Mouse (Mus musculus) hindbrain, embryonic 16.5 days (tissue): ENCODE results near the gene Gm4181. TPM values are rescaled to one million over a fixed set of nuclear protein-coding genes. Genes with fewer than 3 reads are reported as not detected.
"Not testable (repeated sequence)": the region's sequence is repeated elsewhere in the genome, so short reads cannot be mapped to it uniquely, and the experiment has no call there.

ENCODE experiments used
- ATAC-seq: fragments of 200-750 bp; cut with Nextera tagmentation; 2 replicates; pipeline ENCODE4 v1.8.0; 2017; ENCODE audit warnings: moderate TSS enrichment, moderate library complexity
- H3K27ac ChIP-seq: fragments of 300-500 bp; sonication (generic); 2 replicates; pipeline ENCODE4 v1.5.1; 2014; ENCODE audit warnings: low read depth, mild to moderate bottlenecking, control low read depth, low read length, moderate library complexity
- H3K27me3 ChIP-seq: fragments of 300-500 bp; sonication (generic); replicated peaks from 2 replicates; pipeline ENCODE4 v1.6.1; 2014; ENCODE audit warnings: low read length; ENCODE audit not compliant: control insufficient read depth, insufficient read depth
- H3K36me3 ChIP-seq: fragments of 300-500 bp; sonication (generic); 2 replicates; pipeline ENCODE4 v1.6.1; 2014; ENCODE audit warnings: mild to moderate bottlenecking, low read length, moderate library complexity, mixed read lengths; ENCODE audit not compliant: control insufficient read depth, insufficient read depth
- H3K4me1 ChIP-seq: fragments of 300-500 bp; sonication (generic); 2 replicates; pipeline ENCODE4 v1.6.1; 2014; ENCODE audit warnings: low read depth, low read length; ENCODE audit not compliant: control insufficient read depth, insufficient read depth
- H3K4me2 ChIP-seq: fragments of 300-500 bp; sonication (generic); 2 replicates; pipeline ENCODE4 v1.6.1; 2014; ENCODE audit warnings: mild to moderate bottlenecking, low read length, control low read depth, moderate library complexity
- H3K4me3 ChIP-seq: fragments of 300-500 bp; sonication (generic); 2 replicates; pipeline ENCODE4 v1.5.1; 2014; ENCODE audit warnings: mild to moderate bottlenecking, low read length, control low read depth, moderate library complexity
- H3K9ac ChIP-seq: fragments of 300-500 bp; sonication (generic); 2 replicates; pipeline ENCODE4 v1.6.1; 2014; ENCODE audit warnings: low read depth, mild to moderate bottlenecking, control low read depth, low read length, moderate library complexity
- H3K9me3 ChIP-seq: fragments of 300-500 bp; sonication (generic); 2 replicates; pipeline ENCODE4 v1.6.1; 2014; ENCODE audit warnings: mild to moderate bottlenecking, low read length, moderate library complexity; ENCODE audit not compliant: control insufficient read depth
- WGBS: fragments of 180-500 bp; shearing (Covaris S2); extraction: QIAGEN DNeasy Blood & Tissue Kit; methylation state at CpG from one replicate; pipeline ENCODE4 v1.1.7; 2014; 5-methylcytosine and 5-hydroxymethylcytosine counted together
- polyA plus RNA-seq: library from polyadenylated mRNA; unstranded; fragments of >200 nt; fragmentation: Nextera tagmentation; extraction: Ambion mirVana; gene quantifications from 2 replicates; pipeline ENCODE4 v1.2.1, GENCODE M21; 2015

The Gm4181 gene
- polyA plus RNA-seq, result not detected in 2 replicates

DNA sequence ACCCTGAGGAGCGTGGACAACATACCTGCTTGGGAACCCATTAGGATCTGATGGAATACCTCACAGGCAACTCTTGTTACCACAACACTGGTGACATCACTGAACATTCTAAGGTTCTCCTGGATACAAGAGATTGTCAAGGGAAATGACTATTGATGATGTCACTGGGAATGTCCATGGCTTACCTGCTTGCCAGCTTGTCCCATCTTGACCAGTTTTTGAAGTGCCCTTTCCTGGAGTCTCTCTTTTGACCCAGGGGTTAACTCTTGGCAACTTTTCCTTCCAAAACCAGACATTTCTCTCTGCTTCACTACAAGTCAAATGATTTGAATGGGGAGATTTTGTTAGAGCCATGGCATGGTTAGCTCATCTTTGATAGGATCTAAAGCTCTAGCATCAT is at the start of gene Gm4181:
Gene Gm4181 (minus strand): TSS at position 101 of the 400 bp plus-strand sequence.
- H3K4me1 ChIP-seq, H3K9ac ChIP-seq, ATAC-seq, H3K4me3 ChIP-seq, H3K9me3 ChIP-seq, H3K27ac ChIP-seq, H3K27me3 ChIP-seq, H3K36me3 ChIP-seq, H3K4me2 ChIP-seq: not testable (repeated sequence)
- no CpG with 5 or more reads among the region's 1 CpGs for WGBS

DNA sequence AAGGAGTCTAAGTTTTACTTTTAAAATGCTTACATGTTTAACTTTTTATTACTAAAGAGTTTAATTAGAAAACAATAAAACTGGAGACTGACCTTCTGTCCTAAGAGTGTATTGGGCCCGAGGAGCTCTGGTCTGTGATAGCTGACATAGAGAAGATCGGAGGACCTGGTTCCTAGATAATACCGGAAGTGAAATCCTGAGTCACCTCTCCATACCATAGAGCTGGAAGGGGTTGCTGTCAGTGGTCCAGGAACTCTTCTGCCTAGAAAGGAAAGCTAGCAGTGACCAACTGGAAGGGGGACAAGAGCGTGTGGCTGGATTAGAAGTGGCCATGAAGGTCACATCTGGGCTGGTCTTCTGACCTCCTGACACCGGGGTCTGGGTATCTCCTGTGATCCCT is 41.8 kb upstream of the Gm4181 start:
- H3K9me3 ChIP-seq, result no peaks in the 10 kb centered on the region
- H3K9ac ChIP-seq, result no peak overlapping the region
- 95% methylated on average over 5 of the region's 5 CpGs for WGBS
- ATAC-seq, result no peak
- no peaks in the 10 kb centered on the region for H3K4me1 ChIP-seq
- H3K27ac ChIP-seq, result no peak overlapping the region
- H3K4me2 ChIP-seq, result no peak overlapping the region
- no peak overlapping the region for H3K4me3 ChIP-seq
- H3K36me3 ChIP-seq, result no peaks in the 10 kb centered on the region
- H3K27me3 ChIP-seq, result no peaks in the 10 kb centered on the region

DNA sequence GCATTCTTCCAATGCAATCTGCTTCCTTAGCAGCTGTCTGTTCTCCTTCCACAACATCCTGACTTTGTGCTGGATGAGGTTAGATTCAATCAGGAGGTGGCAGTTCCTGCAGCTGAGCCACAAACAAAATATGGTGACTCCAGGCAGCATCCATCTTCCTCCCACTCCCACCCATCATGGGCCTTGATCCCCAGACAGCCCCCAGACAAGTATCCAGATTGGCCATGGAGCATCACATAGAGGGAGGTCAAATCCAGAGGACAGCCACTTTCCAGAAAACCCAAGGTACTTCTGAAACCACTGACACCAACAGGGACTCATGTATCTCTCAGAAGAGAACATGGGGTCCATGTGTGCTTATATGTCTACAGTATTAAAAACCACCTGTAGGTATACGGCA is 3.0 kb downstream of the Gm4181 start:
- not testable (repeated sequence) for H3K36me3 ChIP-seq, H3K4me2 ChIP-seq, ATAC-seq, H3K9me3 ChIP-seq, H3K9ac ChIP-seq, H3K27me3 ChIP-seq, H3K4me3 ChIP-seq, H3K4me1 ChIP-seq, H3K27ac ChIP-seq
- WGBS, result 100% methylated on average over 1 of the region's 1 CpGs

DNA sequence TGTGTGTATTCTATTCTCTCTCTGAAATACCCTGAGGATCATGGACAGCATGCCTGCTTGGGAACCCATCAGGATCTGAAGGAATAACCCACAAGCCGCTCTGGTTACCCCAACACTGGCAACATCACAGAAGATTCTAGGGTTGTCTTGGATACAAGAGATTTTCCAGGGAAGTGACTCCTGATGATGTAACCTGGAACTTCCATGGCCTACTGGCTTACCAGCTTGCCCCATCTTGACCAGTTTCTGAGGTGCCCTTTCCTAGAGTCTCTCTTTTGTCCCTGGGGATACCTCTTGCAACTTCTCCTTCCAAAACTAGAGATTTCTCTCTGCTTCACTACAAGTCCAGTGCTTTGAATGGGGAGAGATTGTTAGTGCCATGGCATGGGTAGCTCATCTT is 24.3 kb downstream of the Gm4181 start, which contains the start of gene Gm17078:
Gene Gm17078 (minus strand): TSS at position 101 of the 400 bp plus-strand sequence.
- no peaks in the 10 kb centered on the region for H3K27me3 ChIP-seq
- H3K4me2 ChIP-seq, result no peak within 1 kb of the TSS
- H3K36me3 ChIP-seq, result no peaks in the 10 kb centered on the region
- H3K9me3 ChIP-seq, result no peaks in the 10 kb centered on the region
- H3K4me3 ChIP-seq, result no peak within 1 kb of the TSS
- no peak within 1 kb of the TSS for H3K9ac ChIP-seq
- no peaks in the 10 kb centered on the region for H3K4me1 ChIP-seq
- WGBS, result 81% methylated on average over 1 of the region's 1 CpGs
- H3K27ac ChIP-seq, result no peak within 1 kb of the TSS
- ATAC-seq, result no peak

DNA sequence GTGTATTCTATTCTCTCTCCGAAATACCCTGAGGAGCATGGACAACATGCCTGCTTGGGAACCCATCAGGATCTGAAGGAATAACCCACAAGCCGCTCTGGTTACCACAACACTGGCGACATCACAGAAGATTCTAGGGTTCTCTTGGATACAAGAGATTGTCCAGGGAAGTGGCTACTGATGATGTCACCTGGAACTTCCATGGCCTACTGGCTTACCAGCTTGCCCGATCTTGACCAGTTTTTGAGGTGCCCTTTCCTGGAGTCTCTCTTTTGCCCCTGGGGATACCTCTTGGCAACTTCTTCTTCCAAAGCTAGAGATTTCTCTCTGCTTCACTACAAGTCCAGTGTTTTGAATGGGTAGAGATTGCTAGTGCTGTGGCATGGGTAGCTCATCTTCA is 43.4 kb downstream of the Gm4181 start, which contains the start of gene Gm17174:
Gene Gm17174 (minus strand): TSS at position 101 of the 400 bp plus-strand sequence.
- not testable (repeated sequence) for H3K36me3 ChIP-seq, ATAC-seq, H3K9ac ChIP-seq, H3K4me2 ChIP-seq, H3K4me3 ChIP-seq, H3K9me3 ChIP-seq, H3K4me1 ChIP-seq, H3K27me3 ChIP-seq, H3K27ac ChIP-seq
- 97% methylated on average over 4 of the region's 4 CpGs for WGBS

Other genes starting within 250 kb of the Gm4181 start
- gene Vmn2r88, start 224.8 kb downstream of the Gm4181 start, polyA plus RNA-seq, result not detected in 2 replicates
- gene Vmn2r89, start 183.8 kb downstream of the Gm4181 start, polyA plus RNA-seq, result not detected in 2 replicates
- gene Gm5622, start 82.9 kb downstream of the Gm4181 start, polyA plus RNA-seq, result not detected in 2 replicates
- gene Gm17175, start 61.6 kb downstream of the Gm4181 start, polyA plus RNA-seq, result not detected in 2 replicates
- not detected in 2 replicates for gene Gm17174, start 43.5 kb downstream of the Gm4181 start, polyA plus RNA-seq
- not detected in 2 replicates for gene Gm17078, start 24.4 kb downstream of the Gm4181 start, polyA plus RNA-seq
- gene Gm17079, start 59.8 kb upstream of the Gm4181 start, polyA plus RNA-seq, result not detected in 2 replicates
- not detected in 2 replicates for gene Gm5800, start 81.5 kb upstream of the Gm4181 start, polyA plus RNA-seq
- not detected in 2 replicates for gene Ang4, start 137.9 kb upstream of the Gm4181 start, polyA plus RNA-seq
- not detected in 2 replicates for gene AY358078, start 164.4 kb upstream of the Gm4181 start, polyA plus RNA-seq
- not detected in 2 replicates for gene Ear6, start 218.0 kb upstream of the Gm4181 start, polyA plus RNA-seq
- 80.4 and 88.1 TPM in 2 replicates for gene Mettl17, start 249.2 kb upstream of the Gm4181 start, polyA plus RNA-seq